Mouse (Mus musculus) heart, embryonic 13.5 days (tissue): ENCODE results near the gene Rsl1d1. TPM values are rescaled to one million over a fixed set of nuclear protein-coding genes. Genes with fewer than 3 reads are reported as not detected.

Source experiments
- ATAC-seq: fragments of 200-750 bp; cut with Nextera tagmentation; 2 replicates; pipeline ENCODE4 v1.8.0; 2017; ENCODE audit warnings: moderate TSS enrichment; ENCODE audit not compliant: insufficient number of reproducible peaks, low FRiP score, low TSS enrichment; ENCODE audit errors: extremely low read depth
- H3K27ac ChIP-seq: fragments of 300-500 bp; sonication (generic); replicated peaks from 2 replicates; pipeline ENCODE4 v1.5.1; 2015; ENCODE audit warnings: moderate library complexity, mild to moderate bottlenecking, inconsistent platforms
- H3K27me3 ChIP-seq: fragments of 300-500 bp; sonication (generic); replicated peaks from 2 replicates; pipeline ENCODE4 v1.6.1; 2015; ENCODE audit warnings: mild to moderate bottlenecking, inconsistent platforms
- H3K36me3 ChIP-seq: fragments of 300-500 bp; sonication (generic); 2 replicates; pipeline ENCODE4 v1.6.1; 2015; ENCODE audit warnings: mild to moderate bottlenecking, inconsistent platforms
- H3K4me1 ChIP-seq: fragments of 300-500 bp; sonication (generic); 2 replicates; pipeline ENCODE4 v1.6.1; 2015; ENCODE audit warnings: inconsistent platforms
- H3K4me2 ChIP-seq: fragments of 300-500 bp; sonication (generic); 2 replicates; pipeline ENCODE4 v1.6.1; 2015; ENCODE audit warnings: inconsistent platforms, mild to moderate bottlenecking, moderate library complexity
- H3K4me3 ChIP-seq: fragments of 300-500 bp; sonication (generic); 2 replicates; pipeline ENCODE4 v1.5.1; 2015; ENCODE audit warnings: moderate library complexity, mild to moderate bottlenecking, inconsistent platforms
- H3K9ac ChIP-seq: fragments of 300-500 bp; sonication (generic); 2 replicates; pipeline ENCODE4 v1.6.1; 2015; ENCODE audit warnings: inconsistent platforms, mild to moderate bottlenecking, moderate library complexity
- H3K9me3 ChIP-seq: fragments of 300-500 bp; sonication (generic); 2 replicates; pipeline ENCODE4 v1.6.1; 2016; ENCODE audit warnings: inconsistent platforms
- whole genome bisulfite sequencing: fragments of 180-500 bp; shearing (Covaris S2); methylation state at CpG from one replicate; pipeline ENCODE4 v1.1.7; 2015; ENCODE audit warnings: mixed read lengths; 5-methylcytosine and 5-hydroxymethylcytosine counted together
- polyA plus RNA-seq: library from polyadenylated mRNA; unstranded; fragments of >200 nt; fragmentation: Nextera tagmentation; extraction: Ambion mirVana; gene quantifications from 2 replicates; pipeline ENCODE4 v1.2.1, GENCODE M21; 2015

The Rsl1d1 gene
- polyA plus RNA-seq: 121 and 127 TPM in 2 replicates

- peak; percentile 93 for ATAC-seq
- Histone ChIP-seq H3K36me3 (peaks cover 60% of the 10 kb centered on the region), H3K4me3 (peak within 1 kb of the TSS; percentile 79), H3K9me3 (no peaks in the 10 kb centered on the region), H3K9ac (peak within 1 kb of the TSS; percentile 92), H3K27me3 (no peaks in the 10 kb centered on the region), H3K27ac (peak within 1 kb of the TSS; percentile 83), H3K4me2 (peak within 1 kb of the TSS; percentile 94), H3K4me1 (peaks cover 27% of the 10 kb centered on the region)
- under 1% methylated on average over 68 of the region's 68 CpGs for WGBS
Measured at GRCm38 (mm10) chr16:11202571-11203554, at the start of gene Rsl1d1. Rsl1d1 (minus strand) TSS chr16:11203331.

GRCm38 (mm10) chr16:11247791-11248190 is 44.7 kb upstream of the Rsl1d1 start:
- no peak for ATAC-seq
- H3K27ac ChIP-seq: no peak overlapping the region
- WGBS: 52% methylated on average over 2 of the region's 2 CpGs
- peaks cover 43% of the 10 kb centered on the region for H3K4me1 ChIP-seq
- no peak overlapping the region for H3K9ac ChIP-seq
- H3K27me3 ChIP-seq: no peaks in the 10 kb centered on the region
- no peaks in the 10 kb centered on the region for H3K9me3 ChIP-seq
- no peak overlapping the region for H3K4me2 ChIP-seq
- no peaks in the 10 kb centered on the region for H3K36me3 ChIP-seq
- H3K4me3 ChIP-seq: no peak overlapping the region

- Histone ChIP-seq H3K4me2 (no peak overlapping the region), H3K9ac (no peak overlapping the region), H3K36me3 (no peaks in the 10 kb centered on the region), H3K27ac (no peak overlapping the region), H3K9me3 (no peaks in the 10 kb centered on the region), H3K4me3 (no peak overlapping the region), H3K4me1 (peaks cover 25% of the 10 kb centered on the region), H3K27me3 (no peaks in the 10 kb centered on the region)
- 67% methylated on average over 9 of the region's 9 CpGs for WGBS
- ATAC-seq: no peak
Measured at GRCm38 (mm10) chr16:11245767-11246166, 42.6 kb upstream of the Rsl1d1 start.

- no peak for ATAC-seq
- Histone ChIP-seq H3K4me2 (no peak overlapping the region), H3K27ac (no peak overlapping the region), H3K27me3 (no peaks in the 10 kb centered on the region), H3K9me3 (no peaks in the 10 kb centered on the region), H3K4me3 (no peak overlapping the region), H3K36me3 (peaks cover 11% of the 10 kb centered on the region), H3K9ac (no peak overlapping the region), H3K4me1 (peaks cover 14% of the 10 kb centered on the region)
- WGBS: 79% methylated on average over 1 of the region's 1 CpGs
Measured at GRCm38 (mm10) chr16:11242401-11242800, 39.3 kb upstream of the Rsl1d1 start.

GRCm38 (mm10) chr16:11217801-11218200 is 14.7 kb upstream of the Rsl1d1 start:
- Histone ChIP-seq H3K27ac (no peak overlapping the region), H3K27me3 (no peaks in the 10 kb centered on the region), H3K9me3 (no peaks in the 10 kb centered on the region), H3K9ac (no peak overlapping the region), H3K4me1 (no peaks in the 10 kb centered on the region), H3K36me3 (peaks cover 80% of the 10 kb centered on the region), H3K4me3 (no peak overlapping the region), H3K4me2 (no peak overlapping the region)
- no peak for ATAC-seq
- 81% methylated on average over 3 of the region's 3 CpGs for WGBS

GRCm38 (mm10) chr16:11203600-11204390 is 664 bp upstream of the Rsl1d1 start:
- 5% methylated on average over 24 of the region's 24 CpGs for WGBS
- peak overlapping the region; percentile 83 for H3K27ac ChIP-seq
- no peak for ATAC-seq
- peak overlapping the region; percentile 92 for H3K9ac ChIP-seq
- peaks cover 27% of the 10 kb centered on the region for H3K4me1 ChIP-seq
- H3K27me3 ChIP-seq: no peaks in the 10 kb centered on the region
- peak overlapping the region; percentile 94 for H3K4me2 ChIP-seq
- H3K36me3 ChIP-seq: peaks cover 58% of the 10 kb centered on the region
- H3K4me3 ChIP-seq: peak overlapping the region; percentile 79
- no peaks in the 10 kb centered on the region for H3K9me3 ChIP-seq

GRCm38 (mm10) chr16:11201740-11202394 is 1.3 kb downstream of the Rsl1d1 start:
- H3K9me3 ChIP-seq: no peaks in the 10 kb centered on the region
- peaks cover 60% of the 10 kb centered on the region for H3K36me3 ChIP-seq
- H3K4me1 ChIP-seq: peaks cover 27% of the 10 kb centered on the region
- no peak for ATAC-seq
- peak overlapping the region; percentile 92 for H3K9ac ChIP-seq
- H3K4me3 ChIP-seq: peak overlapping the region; percentile 79
- H3K27ac ChIP-seq: no peak overlapping the region
- no peaks in the 10 kb centered on the region for H3K27me3 ChIP-seq
- WGBS: 61% methylated on average over 6 of the region's 6 CpGs
- H3K4me2 ChIP-seq: peak overlapping the region; percentile 94

GRCm38 (mm10) chr16:11200247-11200646 is 2.9 kb downstream of the Rsl1d1 start:
- peaks cover 67% of the 10 kb centered on the region for H3K36me3 ChIP-seq
- no peak for ATAC-seq
- no peaks in the 10 kb centered on the region for H3K27me3 ChIP-seq

GRCm38 (mm10) chr16:11198467-11198866 is 4.7 kb downstream of the Rsl1d1 start:
- no peak for ATAC-seq
- no peak overlapping the region for H3K9ac ChIP-seq
- no peak overlapping the region for H3K27ac ChIP-seq
- no peaks in the 10 kb centered on the region for H3K9me3 ChIP-seq
- 76% methylated on average over 2 of the region's 2 CpGs for WGBS
- peaks cover 11% of the 10 kb centered on the region for H3K4me1 ChIP-seq
- no peak overlapping the region for H3K4me2 ChIP-seq
- H3K36me3 ChIP-seq: peaks cover 85% of the 10 kb centered on the region
- H3K4me3 ChIP-seq: no peak overlapping the region
- H3K27me3 ChIP-seq: no peaks in the 10 kb centered on the region

More at GRCm38 (mm10) chr16:11200247-11200646, 2.9 kb downstream of the Rsl1d1 start:
- Histone ChIP-seq H3K9me3 (no peaks in the 10 kb centered on the region), H3K4me1 (peaks cover 27% of the 10 kb centered on the region), H3K4me2 (no peak overlapping the region), H3K27ac (no peak overlapping the region), H3K9ac (no peak overlapping the region), H3K4me3 (no peak overlapping the region)
- 91% methylated on average over 3 of the region's 3 CpGs for WGBS

GRCm38 (mm10) chr16:11197052-11197451 is 6.1 kb downstream of the Rsl1d1 start:
- no peak for ATAC-seq
- Histone ChIP-seq H3K27me3 (no peaks in the 10 kb centered on the region), H3K27ac (no peak overlapping the region), H3K4me3 (no peak overlapping the region), H3K4me2 (no peak overlapping the region), H3K9ac (no peak overlapping the region), H3K9me3 (no peaks in the 10 kb centered on the region), H3K36me3 (peaks cover 99% of the 10 kb centered on the region), H3K4me1 (peaks cover 7% of the 10 kb centered on the region)
- 84% methylated on average over 4 of the region's 4 CpGs for WGBS

GRCm38 (mm10) chr16:11193231-11193630 is 9.9 kb downstream of the Rsl1d1 start:
- no peak overlapping the region for H3K4me3 ChIP-seq
- 93% methylated on average over 2 of the region's 2 CpGs for WGBS
- peaks cover 65% of the 10 kb centered on the region for H3K36me3 ChIP-seq
- ATAC-seq: no peak
- H3K27me3 ChIP-seq: no peaks in the 10 kb centered on the region
- H3K27ac ChIP-seq: no peak overlapping the region
- H3K9me3 ChIP-seq: no peaks in the 10 kb centered on the region
- H3K4me1 ChIP-seq: peaks cover 5% of the 10 kb centered on the region; the same call in 1 of the 2 replicates
- H3K9ac ChIP-seq: no peak overlapping the region
- H3K4me2 ChIP-seq: no peak overlapping the region
